In genomic region chr11:33943565-33943964, GRCm38 (mm10) we compare ENCODE assay signal across 26 mouse cellular contexts. TPM values are rescaled to one million over a fixed set of nuclear protein-coding genes. Genes with fewer than 3 reads are reported as not detected.
"Had no signal": no experiment of that assay in that cellular context is flagged by ENCODE, and none has a peak within 500 bp of the region (broad histone marks: within the 10 kb centered on the region; RNA-seq: fewer than 3 reads in every experiment).

No protein-coding gene starts in this region.

- H3K4me2 ChIP-seq: embryonic facial prominence, embryonic 12.5 days; embryonic facial prominence, embryonic 13.5 days; embryonic facial prominence, embryonic 15.5 days; forebrain, embryonic 12.5 days; forebrain, embryonic 13.5 days; forebrain, embryonic 15.5 days had no signal

- ATAC-seq: forebrain, embryonic 13.5 days; forebrain, embryonic 14.5 days; forebrain, embryonic 15.5 days; forebrain, embryonic 16.5 days; forebrain, postnatal 0 days had no signal

- H3K4me1 ChIP-seq: embryonic facial prominence, embryonic 12.5 days; embryonic facial prominence, embryonic 13.5 days; embryonic facial prominence, embryonic 15.5 days; forebrain, embryonic 12.5 days; forebrain, embryonic 13.5 days; forebrain, embryonic 15.5 days had no signal

- H3K36me3 ChIP-seq: embryonic facial prominence, embryonic 10.5 days; embryonic facial prominence, embryonic 12.5 days; embryonic facial prominence, embryonic 13.5 days; embryonic facial prominence, embryonic 15.5 days; forebrain, embryonic 10.5 days; forebrain, embryonic 12.5 days; forebrain, embryonic 15.5 days had no signal

- H3K9me3 ChIP-seq: embryonic facial prominence, embryonic 10.5 days; embryonic facial prominence, embryonic 12.5 days; embryonic facial prominence, embryonic 13.5 days; embryonic facial prominence, embryonic 15.5 days; forebrain, embryonic 10.5 days; forebrain, embryonic 12.5 days; forebrain, embryonic 13.5 days; forebrain, embryonic 15.5 days had no signal

- H3K27me3 ChIP-seq: embryonic facial prominence, embryonic 12.5 days; embryonic facial prominence, embryonic 13.5 days; embryonic facial prominence, embryonic 15.5 days; forebrain, embryonic 12.5 days; forebrain, embryonic 13.5 days; forebrain, embryonic 15.5 days had no signal

- H3K9ac ChIP-seq: embryonic facial prominence, embryonic 12.5 days; embryonic facial prominence, embryonic 13.5 days; embryonic facial prominence, embryonic 15.5 days; forebrain, embryonic 12.5 days; forebrain, embryonic 13.5 days; forebrain, embryonic 15.5 days; forebrain, postnatal 0 days had no signal

- H3K4me3 ChIP-seq: embryonic facial prominence, embryonic 10.5 days; embryonic facial prominence, embryonic 12.5 days; embryonic facial prominence, embryonic 13.5 days; embryonic facial prominence, embryonic 15.5 days; erythroblast, embryonic 14.5 days; forebrain, embryonic 10.5 days; forebrain, embryonic 12.5 days; forebrain, embryonic 13.5 days; forebrain, embryonic 15.5 days; gastrocnemius, adult 2 months; heart, adult 2 months had no signal

- H3K27ac ChIP-seq: embryonic facial prominence, embryonic 10.5 days; embryonic facial prominence, embryonic 12.5 days; embryonic facial prominence, embryonic 13.5 days; embryonic facial prominence, embryonic 15.5 days; forebrain, embryonic 10.5 days; forebrain, embryonic 12.5 days; forebrain, embryonic 13.5 days; forebrain, embryonic 15.5 days; gastrocnemius, adult 2 months; heart, adult 2 months had no signal

- DNase-seq: cerebellum, adult 9-10 months; cerebellum, adult 9-11 months; cerebellum, postnatal 36 days; forebrain, postnatal 0 days; gastrocnemius, adult 2 months; gastrocnemius, postnatal 10 days; gastrocnemius, postnatal 14 days; gastrocnemius, postnatal 25 days; gastrocnemius, postnatal 36 days; heart, adult 11 months; heart, adult 18-20 months; heart, adult 2 months had no signal

RNA-seq across cellular contexts. Expression of gene Kcnmb1, which starts 19.2 kb away (rescaled TPM):
- total RNA-seq: common myeloid progenitor, adult 5-6 weeks; granulocyte monocyte progenitor cell, adult 5-6 weeks had no signal
- polyA plus RNA-seq: erythroblast, embryonic 14.5 days; forebrain, embryonic 12.5 days had no signal

RNA-seq across cellular contexts. Expression of gene Kcnip1, which starts 49.4 kb away (rescaled TPM):
- total RNA-seq: common myeloid progenitor, adult 5-6 weeks; gastrocnemius, adult 2 months; gastrocnemius, adult 8-10 months; gastrocnemius, postnatal 25 days; gastrocnemius, postnatal 36 days; granulocyte monocyte progenitor cell, adult 5-6 weeks had no signal
- polyA plus RNA-seq: erythroblast, embryonic 14.5 days had no signal
